Mouse (Mus musculus) stomach, embryonic 16.5 days (tissue): ENCODE measurements at regions not wholly inside any gene's neighbourhood (a gene's known extent, or its start where the extent isn't known, plus 50 kb on each side); places are given as distances from the start of the nearest gene placed in this dataset.

Source experiments
- ATAC-seq: fragments of 200-750 bp; cut with Nextera tagmentation; 2 replicates; pipeline ENCODE4 v1.8.0; 2017; ENCODE audit warnings: moderate number of reproducible peaks, moderate TSS enrichment; ENCODE audit not compliant: insufficient read depth, low FRiP score
- H3K27ac ChIP-seq: fragments of 300-500 bp; sonication (generic); 2 replicates; pipeline ENCODE4 v1.5.1; 2014; ENCODE audit warnings: low read length
- H3K27me3 ChIP-seq: fragments of 300-500 bp; sonication (generic); 2 replicates; pipeline ENCODE4 v1.6.1; 2014; ENCODE audit warnings: low read length, control low read depth, mixed read lengths; ENCODE audit not compliant: control insufficient read depth, insufficient read depth
- H3K36me3 ChIP-seq: fragments of 300-500 bp; sonication (generic); 2 replicates; pipeline ENCODE4 v1.6.1; 2014; ENCODE audit warnings: low read length; ENCODE audit not compliant: control insufficient read depth, insufficient read depth
- H3K4me1 ChIP-seq: fragments of 300-500 bp; sonication (generic); 2 replicates; pipeline ENCODE4 v1.6.1; 2014; ENCODE audit warnings: low read length, control low read depth, mixed read lengths; ENCODE audit not compliant: control insufficient read depth, insufficient read depth
- H3K4me2 ChIP-seq: fragments of 300-500 bp; sonication (generic); 2 replicates; pipeline ENCODE4 v1.6.1; 2014; ENCODE audit warnings: low read depth, low read length, mixed read lengths
- H3K4me3 ChIP-seq: fragments of 300-500 bp; sonication (generic); replicated peaks from 2 replicates; pipeline ENCODE4 v1.5.1; 2014; ENCODE audit warnings: mild to moderate bottlenecking, low read length
- H3K9ac ChIP-seq: fragments of 300-500 bp; sonication (generic); 2 replicates; pipeline ENCODE4 v1.6.1; 2014; ENCODE audit warnings: low read length
- H3K9me3 ChIP-seq: fragments of 300-500 bp; sonication (generic); replicated peaks from 2 replicates; pipeline ENCODE4 v1.6.1; 2016; ENCODE audit warnings: low read length, control low read depth; ENCODE audit not compliant: control insufficient read depth
- WGBS: fragments of 180-500 bp; shearing (Covaris S2); extraction: QIAGEN DNeasy Blood & Tissue Kit; methylation state at CpG from one replicate; pipeline ENCODE4 v1.1.7; 2014; 5-methylcytosine and 5-hydroxymethylcytosine counted together

GRCm38 (mm10) chr6:98872334-98872733, 529.8 kb upstream of the Gm765 start:
- H3K36me3 ChIP-seq = no peaks in the 10 kb centered on the region
- no peak overlapping the region for H3K9ac ChIP-seq
- H3K9me3 ChIP-seq = no peaks in the 10 kb centered on the region
- no peaks in the 10 kb centered on the region for H3K27me3 ChIP-seq
- WGBS = 34% methylated on average over 3 of the region's 3 CpGs
- H3K27ac ChIP-seq = no peak overlapping the region
- no peaks in the 10 kb centered on the region; the same call in 1 of the 2 replicates for H3K4me1 ChIP-seq
- ATAC-seq = no peak
- H3K4me2 ChIP-seq = no peak overlapping the region
- no peak overlapping the region for H3K4me3 ChIP-seq

- Histone ChIP-seq H3K36me3 (no peaks in the 10 kb centered on the region), H3K4me2 (no peak overlapping the region), H3K9ac (no peak overlapping the region), H3K4me3 (no peak overlapping the region), H3K4me1 (no peaks in the 10 kb centered on the region; the same call in 1 of the 2 replicates), H3K27me3 (no peaks in the 10 kb centered on the region), H3K27ac (no peak overlapping the region), H3K9me3 (no peaks in the 10 kb centered on the region)
- no peak for ATAC-seq
- 64% methylated on average over 6 of the region's 6 CpGs for WGBS
Measured at GRCm38 (mm10) chr6:98869772-98870171, 527.2 kb upstream of the Gm765 start.

GRCm38 (mm10) chr6:98864306-98864705, 521.8 kb upstream of the Gm765 start:
- no peak overlapping the region for H3K4me3 ChIP-seq
- H3K27ac ChIP-seq = no peak overlapping the region
- H3K9ac ChIP-seq = no peak overlapping the region
- H3K36me3 ChIP-seq = no peaks in the 10 kb centered on the region
- no peak overlapping the region for H3K4me2 ChIP-seq
- ATAC-seq = no peak
- 60% methylated on average over 2 of the region's 2 CpGs for WGBS
- H3K4me1 ChIP-seq = no peaks in the 10 kb centered on the region
- no peaks in the 10 kb centered on the region for H3K9me3 ChIP-seq
- H3K27me3 ChIP-seq = no peaks in the 10 kb centered on the region

- H3K27me3 ChIP-seq = no peaks in the 10 kb centered on the region
- ATAC-seq = no peak
- H3K4me1 ChIP-seq = no peaks in the 10 kb centered on the region
- no peaks in the 10 kb centered on the region for H3K9me3 ChIP-seq
- H3K9ac ChIP-seq = no peak overlapping the region
- WGBS = 81% methylated on average over 1 of the region's 1 CpGs
- no peak overlapping the region for H3K27ac ChIP-seq
- no peak overlapping the region for H3K4me2 ChIP-seq
- H3K4me3 ChIP-seq = no peak overlapping the region
- no peaks in the 10 kb centered on the region for H3K36me3 ChIP-seq
Measured at GRCm38 (mm10) chr6:98855958-98856357, 513.4 kb upstream of the Gm765 start.

- no peak overlapping the region for H3K4me3 ChIP-seq
- no peaks in the 10 kb centered on the region for H3K36me3 ChIP-seq
- no peaks in the 10 kb centered on the region for H3K4me1 ChIP-seq
- 86% methylated on average over 2 of the region's 2 CpGs for WGBS
- H3K4me2 ChIP-seq = no peak overlapping the region
- H3K27me3 ChIP-seq = no peaks in the 10 kb centered on the region
- no peak overlapping the region for H3K27ac ChIP-seq
- no peaks in the 10 kb centered on the region for H3K9me3 ChIP-seq
- no peak for ATAC-seq
- no peak overlapping the region for H3K9ac ChIP-seq
Measured at GRCm38 (mm10) chr6:98850906-98851305, 508.4 kb upstream of the Gm765 start.

GRCm38 (mm10) chr6:98848835-98849234, 506.3 kb upstream of the Gm765 start:
- WGBS = 81% methylated on average over 1 of the region's 1 CpGs
- H3K27ac ChIP-seq = no peak overlapping the region
- no peak overlapping the region for H3K4me2 ChIP-seq
- peaks cover under 1% of the 10 kb centered on the region; the same call in 1 of the 2 replicates for H3K4me1 ChIP-seq
- no peaks in the 10 kb centered on the region for H3K27me3 ChIP-seq
- H3K36me3 ChIP-seq = no peaks in the 10 kb centered on the region
- H3K9me3 ChIP-seq = no peaks in the 10 kb centered on the region
- no peak for ATAC-seq
- no peak overlapping the region for H3K9ac ChIP-seq
- no peak overlapping the region for H3K4me3 ChIP-seq

GRCm38 (mm10) chr6:98846001-98846695, 503.6 kb upstream of the Gm765 start:
- no peaks in the 10 kb centered on the region for H3K27me3 ChIP-seq
- no peak overlapping the region for H3K27ac ChIP-seq
- no peak overlapping the region for H3K9ac ChIP-seq
- WGBS = 31% methylated on average over 5 of the region's 5 CpGs
- H3K4me1 ChIP-seq = peaks cover 6% of the 10 kb centered on the region; the same call in 1 of the 2 replicates
- H3K4me2 ChIP-seq = no peak overlapping the region
- H3K9me3 ChIP-seq = no peaks in the 10 kb centered on the region
- ATAC-seq = no peak
- no peak overlapping the region for H3K4me3 ChIP-seq
- no peaks in the 10 kb centered on the region for H3K36me3 ChIP-seq

GRCm38 (mm10) chr6:98843598-98843997, 501.0 kb upstream of the Gm765 start:
- 56% methylated on average over 5 of the region's 5 CpGs for WGBS
- Histone ChIP-seq H3K4me2 (no peak overlapping the region), H3K36me3 (no peaks in the 10 kb centered on the region), H3K27me3 (no peaks in the 10 kb centered on the region), H3K4me3 (no peak overlapping the region), H3K27ac (no peak overlapping the region), H3K9ac (no peak overlapping the region), H3K9me3 (no peaks in the 10 kb centered on the region), H3K4me1 (peaks cover 6% of the 10 kb centered on the region; the same call in 1 of the 2 replicates)
- peak; percentile 41; the same call in 1 of the 2 replicates for ATAC-seq

GRCm38 (mm10) chr6:98842924-98843323, 500.4 kb upstream of the Gm765 start:
- H3K36me3 ChIP-seq = no peaks in the 10 kb centered on the region
- peak; percentile 92 for ATAC-seq

More at GRCm38 (mm10) chr6:98842924-98843323, 500.4 kb upstream of the Gm765 start:
- no peak overlapping the region for H3K4me3 ChIP-seq
- H3K4me2 ChIP-seq = no peak overlapping the region
- H3K9me3 ChIP-seq = no peaks in the 10 kb centered on the region
- no peak overlapping the region for H3K27ac ChIP-seq
- WGBS = 40% methylated on average over 4 of the region's 4 CpGs
- H3K27me3 ChIP-seq = no peaks in the 10 kb centered on the region
- no peak overlapping the region for H3K9ac ChIP-seq
- H3K4me1 ChIP-seq = peaks cover 6% of the 10 kb centered on the region; the same call in 1 of the 2 replicates
